Mouse (Mus musculus) embryonic facial prominence, embryonic 12.5 days (tissue): ENCODE data around the gene Scfd2. TPM values are rescaled to one million over a fixed set of nuclear protein-coding genes. Genes with fewer than 3 reads are reported as not detected.

Experiments used
- ATAC-seq: fragments of 200-750 bp; cut with Nextera tagmentation; 2 replicates; pipeline ENCODE4 v1.8.0; 2017; ENCODE audit not compliant: insufficient number of reproducible peaks, insufficient read depth, low FRiP score, low TSS enrichment
- H3K27ac ChIP-seq: fragments of 300-500 bp; sonication (generic); 2 replicates; pipeline ENCODE4 v1.5.1; 2016; ENCODE audit warnings: mild to moderate bottlenecking
- H3K27me3 ChIP-seq: fragments of 300-500 bp; sonication (generic); 2 replicates; pipeline ENCODE4 v1.6.1; 2016; ENCODE audit warnings: mild to moderate bottlenecking, moderate library complexity
- H3K36me3 ChIP-seq: fragments of 300-500 bp; sonication (generic); 2 replicates; pipeline ENCODE4 v1.6.1; 2016; ENCODE audit warnings: mild to moderate bottlenecking
- H3K4me1 ChIP-seq: fragments of 300-500 bp; sonication (generic); 2 replicates; pipeline ENCODE4 v1.6.1; 2016
- H3K4me2 ChIP-seq: fragments of 300-500 bp; sonication (generic); replicated peaks from 2 replicates; pipeline ENCODE4 v1.6.1; 2016; ENCODE audit warnings: mild to moderate bottlenecking, moderate library complexity
- H3K4me3 ChIP-seq: fragments of 300-500 bp; sonication (generic); 2 replicates; pipeline ENCODE4 v1.5.1; 2016; ENCODE audit warnings: mild to moderate bottlenecking
- H3K9ac ChIP-seq: fragments of 300-500 bp; sonication (generic); 2 replicates; pipeline ENCODE4 v1.6.1; 2016; ENCODE audit warnings: mild to moderate bottlenecking, moderate library complexity
- H3K9me3 ChIP-seq: fragments of 300-500 bp; sonication (generic); 2 replicates; pipeline ENCODE4 v1.6.1; 2016; ENCODE audit warnings: mild to moderate bottlenecking, moderate library complexity
- WGBS: fragments of 180-500 bp; shearing (Covaris S2); methylation state at CpG from one replicate; pipeline ENCODE4 v1.1.7; 2016; 5-methylcytosine and 5-hydroxymethylcytosine counted together
- polyA plus RNA-seq: library from polyadenylated mRNA; unstranded; fragments of >200 nt; fragmentation: Nextera tagmentation; extraction: Ambion mirVana; gene quantifications from 2 replicates; pipeline ENCODE4 v1.2.1, GENCODE M21; 2016

Gene Scfd2
- polyA plus RNA-seq = 18.2 and 19.7 TPM in 2 replicates

- Histone ChIP-seq H3K27me3 (no peaks in the 10 kb centered on the region), H3K9ac (peak within 1 kb of the TSS; percentile 60), H3K9me3 (no peaks in the 10 kb centered on the region), H3K36me3 (no peaks in the 10 kb centered on the region), H3K4me2 (peak within 1 kb of the TSS; percentile 99), H3K27ac (peak within 1 kb of the TSS; percentile 46; the same call in 1 of the 2 replicates), H3K4me3 (peak within 1 kb of the TSS; percentile 95), H3K4me1 (peaks cover 19% of the 10 kb centered on the region)
- WGBS = 7% methylated on average over 35 of the region's 35 CpGs
- ATAC-seq = peak; percentile 85
These were observed at the start of gene Scfd2 for GRCm38 (mm10) chr5:74531630-74532280. Scfd2 (minus strand) TSS chr5:74531759.

GRCm38 (mm10) chr5:74571767-74572166 is 40.2 kb upstream of the Scfd2 start:
- no peaks in the 10 kb centered on the region for H3K9me3 ChIP-seq
- no peak overlapping the region for H3K27ac ChIP-seq
- no peaks in the 10 kb centered on the region for H3K4me1 ChIP-seq
- no peaks in the 10 kb centered on the region for H3K27me3 ChIP-seq
- no peak overlapping the region for H3K9ac ChIP-seq
- WGBS = 92% methylated on average over 6 of the region's 6 CpGs
- no peak overlapping the region for H3K4me3 ChIP-seq
- no peak for ATAC-seq
- H3K4me2 ChIP-seq = no peak overlapping the region
- peaks cover 28% of the 10 kb centered on the region for H3K36me3 ChIP-seq

- H3K27ac ChIP-seq = no peak overlapping the region
- no peak for ATAC-seq
- no peaks in the 10 kb centered on the region for H3K4me1 ChIP-seq
- 90% methylated on average over 1 of the region's 1 CpGs for WGBS
- H3K4me3 ChIP-seq = no peak overlapping the region
- no peak overlapping the region for H3K9ac ChIP-seq
- peaks cover 47% of the 10 kb centered on the region for H3K36me3 ChIP-seq
- no peak overlapping the region for H3K4me2 ChIP-seq
- H3K9me3 ChIP-seq = no peaks in the 10 kb centered on the region
- no peaks in the 10 kb centered on the region for H3K27me3 ChIP-seq
These were observed 29.6 kb upstream of the Scfd2 start for GRCm38 (mm10) chr5:74561151-74561550.

DNA sequence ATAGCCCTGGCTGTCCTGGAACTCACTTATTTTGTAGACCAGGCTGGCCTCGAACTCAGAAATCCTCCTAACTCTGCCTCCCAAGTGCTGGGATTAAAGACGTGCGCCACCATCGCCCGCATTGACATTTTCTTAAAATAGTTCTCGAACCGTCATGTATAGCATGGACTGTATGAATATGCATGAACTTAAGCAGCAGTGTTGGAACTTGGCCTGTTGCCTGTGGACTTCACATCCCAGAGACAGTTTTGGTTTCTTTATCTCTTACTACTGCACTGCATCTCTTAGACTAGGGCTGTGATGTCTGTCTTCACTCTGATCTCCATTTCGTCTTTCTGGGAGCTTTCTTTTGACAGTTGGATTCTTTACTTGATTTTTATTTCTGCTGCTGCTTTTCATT is 18.0 kb upstream of the Scfd2 start:
- Histone ChIP-seq H3K27ac (no peak overlapping the region), H3K9me3 (no peaks in the 10 kb centered on the region), H3K4me1 (no peaks in the 10 kb centered on the region), H3K4me2 (no peak overlapping the region), H3K9ac (no peak overlapping the region), H3K27me3 (no peaks in the 10 kb centered on the region), H3K4me3 (no peak overlapping the region), H3K36me3 (peaks cover 54% of the 10 kb centered on the region)
- 88% methylated on average over 8 of the region's 8 CpGs for WGBS
- no peak for ATAC-seq

DNA sequence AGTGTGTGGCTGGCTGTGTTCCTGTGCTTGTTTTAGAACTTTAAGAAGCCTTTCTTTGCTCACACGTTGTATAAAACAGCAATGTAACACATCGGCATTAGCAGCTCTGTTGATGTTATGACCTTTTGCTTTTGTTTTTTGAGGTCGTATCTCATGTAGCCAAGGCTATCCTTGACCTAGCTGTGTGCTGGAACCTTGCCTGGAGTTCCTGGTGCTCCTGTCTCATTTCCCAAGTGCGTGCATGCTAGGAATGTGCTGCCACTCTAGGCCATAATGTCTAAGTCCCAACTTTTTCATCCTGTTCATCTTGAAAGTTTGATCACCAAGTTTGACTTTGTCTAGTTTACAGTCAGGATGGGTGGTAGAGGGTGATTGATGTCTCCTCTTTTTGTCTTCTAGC is 14.0 kb upstream of the Scfd2 start:
- H3K4me1 ChIP-seq = no peaks in the 10 kb centered on the region
- no peak overlapping the region for H3K9ac ChIP-seq
- no peak overlapping the region for H3K4me2 ChIP-seq
- H3K27me3 ChIP-seq = no peaks in the 10 kb centered on the region
- WGBS = 95% methylated on average over 4 of the region's 4 CpGs
- H3K9me3 ChIP-seq = no peaks in the 10 kb centered on the region
- no peak overlapping the region for H3K27ac ChIP-seq
- H3K4me3 ChIP-seq = no peak overlapping the region
- peaks cover 43% of the 10 kb centered on the region for H3K36me3 ChIP-seq
- no peak for ATAC-seq

DNA sequence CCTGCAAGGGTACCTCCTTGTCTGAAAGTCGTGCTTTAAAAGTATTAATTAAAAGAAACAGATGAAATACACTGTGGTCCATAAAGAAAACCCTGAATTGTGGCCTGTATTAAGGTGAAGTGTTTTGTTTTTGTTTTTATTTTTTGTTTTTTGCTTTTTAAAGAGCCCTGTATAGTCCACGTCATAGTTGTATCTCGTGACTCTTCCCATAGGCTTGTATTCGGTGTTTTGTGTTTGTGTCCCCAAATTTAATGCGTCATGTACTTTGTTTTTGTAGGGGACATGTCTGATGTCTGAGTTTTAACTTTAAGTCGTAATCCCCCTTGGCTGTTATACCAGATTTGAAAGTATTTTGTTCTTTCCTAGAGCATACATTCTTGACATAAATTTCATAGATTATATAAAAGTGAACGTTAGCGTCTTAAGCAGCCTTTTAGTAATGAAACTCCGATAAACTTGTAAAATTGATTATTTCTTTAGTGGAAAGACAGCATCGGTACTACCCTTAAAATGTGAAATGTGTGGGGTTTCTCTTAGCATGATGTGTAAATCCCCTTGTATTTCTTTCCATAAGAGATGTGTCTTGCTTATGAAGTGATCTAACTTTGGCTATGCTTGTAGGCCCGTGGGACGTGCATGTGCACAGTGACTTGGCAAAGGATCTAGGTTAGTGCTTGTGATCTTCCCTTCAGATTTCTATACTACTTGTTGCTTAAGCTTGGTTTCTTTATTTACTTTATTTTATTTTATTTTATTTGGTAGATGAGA is 4.8 kb upstream of the Scfd2 start:
- Histone ChIP-seq H3K4me1 (peaks cover 11% of the 10 kb centered on the region), H3K36me3 (no peaks in the 10 kb centered on the region; the same call in 1 of the 2 replicates), H3K27ac (peak overlapping the region; percentile 94; the same call in 1 of the 2 replicates), H3K27me3 (no peaks in the 10 kb centered on the region), H3K9me3 (no peaks in the 10 kb centered on the region), H3K9ac (peak overlapping the region; percentile 91), H3K4me3 (peak overlapping the region; percentile 88), H3K4me2 (peak overlapping the region; percentile 68)
- no peak for ATAC-seq
- WGBS = 49% methylated on average over 12 of the region's 12 CpGs

DNA sequence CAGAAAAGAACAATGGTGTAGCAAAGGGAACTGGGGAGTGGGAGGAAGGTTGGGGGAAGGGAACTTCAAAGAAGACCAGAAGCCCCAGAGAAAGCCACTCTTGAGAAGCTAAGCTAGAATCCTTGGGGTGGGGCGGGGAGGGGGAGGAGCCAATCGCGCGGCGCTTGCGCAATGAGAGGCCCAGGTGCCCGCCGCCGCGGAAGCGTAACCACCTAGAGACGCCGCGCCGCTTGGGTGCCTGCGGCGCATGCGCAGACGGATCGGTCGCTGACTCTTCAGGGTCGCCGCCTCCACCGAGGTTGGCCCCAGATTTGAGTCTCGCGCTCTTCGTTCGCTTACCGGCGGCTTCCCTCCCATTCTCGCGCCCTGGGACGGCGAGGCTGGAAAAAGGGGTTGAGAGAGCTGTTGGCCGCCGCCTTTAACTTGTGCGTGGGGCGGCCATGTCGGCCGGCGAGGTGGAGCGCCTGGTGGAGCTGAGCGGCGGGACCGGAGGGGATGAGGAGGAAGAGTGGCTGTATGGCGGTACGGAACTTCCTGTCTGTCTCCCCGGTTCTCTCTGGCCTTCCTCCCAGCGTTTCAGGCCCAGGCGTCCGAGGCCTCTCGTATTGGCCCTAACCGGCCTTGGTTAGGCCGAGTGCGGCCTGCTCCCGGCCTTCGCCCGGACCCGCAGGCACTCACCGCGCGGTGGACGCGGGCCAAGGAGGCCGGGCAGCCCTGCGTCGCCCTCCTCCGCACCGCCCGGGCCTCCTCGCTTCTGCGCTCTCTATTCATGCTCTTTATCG is 3.9 kb upstream of the Scfd2 start, which contains the start of gene Fip1l1:
Fip1l1 (plus strand) TSS at position 210 of the 782 bp plus-strand sequence.
- WGBS = under 1% methylated on average over 73 of the region's 73 CpGs
- Histone ChIP-seq H3K27me3 (no peaks in the 10 kb centered on the region), H3K4me1 (peaks cover 18% of the 10 kb centered on the region), H3K9me3 (no peaks in the 10 kb centered on the region), H3K36me3 (no peaks in the 10 kb centered on the region; the same call in 1 of the 2 replicates), H3K27ac (peak within 1 kb of the TSS; percentile 94), H3K9ac (peak within 1 kb of the TSS; percentile 91), H3K4me3 (peak within 1 kb of the TSS; percentile 88), H3K4me2 (peak within 1 kb of the TSS; percentile 68)
- peak; percentile 92 for ATAC-seq

- no peaks in the 10 kb centered on the region for H3K27me3 ChIP-seq
- peak overlapping the region; percentile 95 for H3K4me3 ChIP-seq
- 18% methylated on average over 16 of the region's 16 CpGs for WGBS
- no peak for ATAC-seq
- no peaks in the 10 kb centered on the region for H3K9me3 ChIP-seq
- H3K4me1 ChIP-seq = peaks cover 16% of the 10 kb centered on the region
- H3K27ac ChIP-seq = no peak overlapping the region
- H3K4me2 ChIP-seq = peak overlapping the region; percentile 99
- H3K36me3 ChIP-seq = no peaks in the 10 kb centered on the region
- H3K9ac ChIP-seq = peak overlapping the region; percentile 60
These were observed 774 bp downstream of the Scfd2 start for GRCm38 (mm10) chr5:74530785-74531184.

DNA sequence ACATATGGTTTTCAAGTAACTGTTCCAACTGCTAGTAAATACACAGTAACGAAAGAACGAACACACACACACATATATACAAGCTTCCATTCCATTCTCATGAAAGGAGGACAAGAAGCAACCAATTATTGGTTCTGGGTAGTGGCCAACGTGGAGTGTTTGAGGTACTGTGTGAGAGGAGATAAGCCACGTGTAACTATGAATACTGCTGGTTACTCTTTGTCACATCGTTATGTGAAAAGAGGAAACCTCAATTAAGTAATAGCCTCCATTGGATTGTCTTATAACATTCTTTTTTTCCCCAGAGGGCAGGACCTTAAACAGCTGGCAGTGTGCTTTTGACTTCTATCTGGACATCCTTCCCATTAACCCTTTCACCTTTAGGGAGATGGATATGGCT is 4.5 kb downstream of the Scfd2 start:
- H3K4me3 ChIP-seq = no peak overlapping the region
- H3K27me3 ChIP-seq = no peaks in the 10 kb centered on the region
- H3K36me3 ChIP-seq = no peaks in the 10 kb centered on the region
- no peak overlapping the region for H3K4me2 ChIP-seq
- no peak overlapping the region for H3K9ac ChIP-seq
- H3K4me1 ChIP-seq = peaks cover 15% of the 10 kb centered on the region
- ATAC-seq = no peak
- 86% methylated on average over 5 of the region's 5 CpGs for WGBS
- no peak overlapping the region for H3K27ac ChIP-seq
- H3K9me3 ChIP-seq = no peaks in the 10 kb centered on the region

DNA sequence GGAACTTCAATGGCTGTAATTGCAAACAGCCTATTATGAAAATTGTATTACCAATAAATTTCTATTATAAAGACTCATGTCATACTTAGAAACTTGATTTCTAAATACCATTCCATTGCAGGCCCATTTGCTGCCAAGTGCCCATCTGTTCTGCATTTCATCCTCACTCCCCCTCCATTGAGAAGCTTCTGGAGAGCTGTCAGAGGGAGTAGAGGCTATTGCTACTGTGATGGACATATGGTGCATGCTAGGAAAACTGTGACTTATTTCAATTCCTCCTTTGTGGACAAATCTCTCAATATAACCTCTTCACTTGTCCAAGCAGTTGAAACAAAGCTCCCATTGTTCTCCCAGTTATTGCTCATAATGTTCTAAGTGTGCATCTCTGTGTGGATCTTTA is 19.9 kb downstream of the Scfd2 start:
- Histone ChIP-seq H3K4me3 (no peak overlapping the region), H3K27me3 (no peaks in the 10 kb centered on the region), H3K4me1 (no peaks in the 10 kb centered on the region), H3K9me3 (no peaks in the 10 kb centered on the region), H3K36me3 (no peaks in the 10 kb centered on the region), H3K4me2 (no peak overlapping the region), H3K27ac (no peak overlapping the region), H3K9ac (no peak overlapping the region)
- no peak for ATAC-seq

DNA sequence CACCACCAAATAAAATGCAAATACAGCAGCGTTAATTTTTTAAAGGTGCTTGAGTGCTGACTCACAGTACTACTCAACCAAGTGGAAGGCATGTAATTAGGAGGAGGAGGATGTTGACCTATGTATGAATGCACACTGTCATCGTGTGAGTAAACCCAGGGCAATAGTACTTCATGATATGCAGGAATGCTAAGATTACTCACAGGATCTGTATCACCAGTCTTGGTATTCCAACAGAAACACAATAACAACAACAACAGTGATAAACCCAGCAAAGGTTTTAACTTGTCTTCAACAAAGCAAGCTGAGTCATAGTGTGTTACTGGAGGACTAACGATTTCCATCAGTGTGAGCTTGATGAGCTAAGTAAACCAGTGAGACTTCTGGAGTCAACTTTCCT is 38.9 kb downstream of the Scfd2 start:
- WGBS = 77% methylated on average over 3 of the region's 3 CpGs
- H3K4me1 ChIP-seq = no peaks in the 10 kb centered on the region
- no peaks in the 10 kb centered on the region for H3K36me3 ChIP-seq
- H3K27ac ChIP-seq = no peak overlapping the region
- no peak overlapping the region for H3K4me2 ChIP-seq
- no peaks in the 10 kb centered on the region for H3K27me3 ChIP-seq
- H3K4me3 ChIP-seq = no peak overlapping the region
- no peak overlapping the region for H3K9ac ChIP-seq
- no peak for ATAC-seq
- H3K9me3 ChIP-seq = no peaks in the 10 kb centered on the region
